Mouse (Mus musculus): ENCODE data around the gene Hook2. TPM values are rescaled to one million over a fixed set of nuclear protein-coding genes. Genes with fewer than 3 reads are reported as not detected.
A peak's percentile ranks its signal among the peaks of the same experiment; 100 is the strongest.

Gene Hook2
- total and polyA plus RNA-seq, 2 experiments from 2014 or later, result 1.9 to 3.5 TPM

DNA sequence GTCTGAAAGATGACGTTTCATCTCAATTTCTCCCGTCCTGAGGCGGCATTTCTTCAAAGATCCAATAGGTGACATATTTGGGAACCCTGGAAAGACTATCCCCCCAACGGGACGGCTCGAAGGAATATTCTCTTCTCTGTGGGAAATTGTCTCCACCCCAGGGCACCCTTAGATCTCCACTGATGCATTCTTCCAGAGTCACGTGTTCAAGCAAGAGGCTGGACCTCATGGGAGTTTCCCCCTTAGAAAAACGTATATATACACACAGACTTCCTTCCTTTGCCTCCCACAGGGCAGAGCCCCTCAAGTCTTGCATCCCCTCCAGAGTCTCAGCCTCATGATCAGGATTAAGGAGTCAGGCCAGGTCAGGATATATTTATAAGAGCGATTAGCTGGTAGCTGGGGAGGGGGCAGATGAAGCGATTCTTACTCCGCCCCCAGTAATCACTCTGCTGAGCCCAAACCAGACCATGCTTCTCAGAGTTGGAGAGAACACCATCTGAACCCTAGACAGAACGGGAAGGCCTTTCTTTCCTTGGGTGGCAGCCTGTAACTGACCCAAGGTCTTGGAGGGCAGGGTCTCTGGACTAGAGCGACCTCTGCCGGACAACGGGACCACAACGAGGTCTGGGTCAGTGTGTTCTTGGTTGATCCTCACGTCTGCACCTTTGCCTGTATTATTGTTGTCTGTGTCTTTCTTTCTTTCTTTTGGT, 43.7 kb upstream of the Hook2 start, which contains the start of gene Rtbdn:
Gene Rtbdn, plus strand, starts transcription at position 464 of the 713 bp plus-strand sequence.
- H3K9ac ChIP-seq (replicated peaks; ENCODE audit: low read depth, low read length), result no peak within 1 kb of the TSS
- peaks cover 73% of the 10 kb centered on the region for H3K27me3 ChIP-seq (ENCODE audit: control insufficient read depth, insufficient read depth, low read length)
- no peak for DNase-seq (ENCODE audit: low spot score)
- no peaks in the 10 kb centered on the region for H3K36me3 ChIP-seq (replicated peaks; ENCODE audit: control insufficient read depth, insufficient read depth, low read length)
- WGBS, result 12% methylated on average over 17 of the region's 17 CpGs
- H3K4me1 ChIP-seq (ENCODE audit: control insufficient read depth, insufficient read depth), result 0 out of 2 replicates have a peak, but pooled peaks cover 5% of the 10 kb centered on the region
- no peak within 1 kb of the TSS for H3K27ac ChIP-seq (ENCODE audit: low read depth)
- peak within 1 kb of the TSS; percentile 57 for H3K4me2 ChIP-seq (ENCODE audit: low read depth, low read length)
- H3K4me3 ChIP-seq (ENCODE audit: low read depth, low read length), result peak within 1 kb of the TSS; percentile 43
- TF ChIP-seq CTCF (IDR thresholded peaks at IDR 0.05; ENCODE audit: low read depth), result no peak; the same call in 1 of the 2 replicates
- no peak for TF ChIP-seq EP300 (IDR thresholded peaks at IDR 0.05; ENCODE audit: low read depth)
- no peak for ATAC-seq (ENCODE audit: insufficient read depth, low read depth)
- H3K9me3 ChIP-seq (replicated peaks; ENCODE audit: control insufficient read depth, low read length), result no peaks in the 10 kb centered on the region

- H3K4me2 ChIP-seq (ENCODE audit: low read depth, low read length), result no peak overlapping the region
- H3K9me3 ChIP-seq (replicated peaks; ENCODE audit: control insufficient read depth, low read length), result no peaks in the 10 kb centered on the region
- H3K27me3 ChIP-seq (ENCODE audit: control insufficient read depth, insufficient read depth, low read length), result peaks cover 76% of the 10 kb centered on the region
- ATAC-seq (ENCODE audit: insufficient read depth, low read depth), result peak; percentile 44; the same call in 1 of the 2 replicates
- 9% methylated on average over 9 of the region's 9 CpGs for WGBS
- no peaks in the 10 kb centered on the region for H3K36me3 ChIP-seq (replicated peaks; ENCODE audit: control insufficient read depth, insufficient read depth, low read length)
- H3K9ac ChIP-seq (replicated peaks; ENCODE audit: low read depth, low read length), result no peak overlapping the region
- no peak overlapping the region for H3K27ac ChIP-seq (ENCODE audit: low read depth)
- TF ChIP-seq CTCF (IDR thresholded peaks at IDR 0.05; ENCODE audit: low read depth), result no peak
- H3K4me3 ChIP-seq (ENCODE audit: low read depth, low read length), result no peak overlapping the region
- H3K4me1 ChIP-seq (ENCODE audit: control insufficient read depth, insufficient read depth), result 0 out of 2 replicates have a peak, but pooled peaks cover 5% of the 10 kb centered on the region
- DNase-seq (ENCODE audit: low spot score), result no peak
Observed at GRCm38 (mm10) chr8:84947241-84947545, 43.2 kb upstream of the Hook2 start.

DNA sequence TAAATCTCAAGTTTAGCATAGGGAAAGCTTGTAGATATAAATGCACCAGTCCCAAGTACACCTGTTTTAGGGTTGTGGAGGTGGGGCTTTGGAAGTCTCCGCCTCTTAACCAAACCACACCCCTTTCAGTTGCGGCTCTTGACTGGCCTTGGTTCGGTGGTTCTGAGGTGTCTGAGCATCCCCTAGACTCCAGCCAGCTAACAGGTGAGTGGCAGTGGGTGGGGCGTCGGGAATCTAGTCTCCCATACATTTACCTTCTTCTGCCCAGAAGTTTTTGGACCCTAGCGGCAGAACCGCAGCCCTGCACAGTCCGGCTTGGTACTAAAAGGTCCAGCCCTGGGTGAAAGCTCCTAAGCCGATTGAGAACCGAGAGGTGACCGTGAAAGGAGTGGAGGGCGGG, 40.6 kb upstream of the Hook2 start:
- WGBS, result 22% methylated on average over 12 of the region's 12 CpGs
- Histone ChIP-seq H3K9ac (replicated peaks; ENCODE audit: low read depth, low read length) (no peak overlapping the region), H3K36me3 (replicated peaks; ENCODE audit: control insufficient read depth, insufficient read depth, low read length) (no peaks in the 10 kb centered on the region), H3K4me3 (ENCODE audit: low read depth, low read length) (no peak overlapping the region), H3K27me3 (ENCODE audit: control insufficient read depth, insufficient read depth, low read length) (peaks cover 58% of the 10 kb centered on the region), H3K27ac (ENCODE audit: low read depth) (no peak overlapping the region), H3K4me2 (ENCODE audit: low read depth, low read length) (no peak overlapping the region), H3K9me3 (replicated peaks; ENCODE audit: control insufficient read depth, low read length) (no peaks in the 10 kb centered on the region), H3K4me1 (ENCODE audit: control insufficient read depth, insufficient read depth) (0 out of 2 replicates have a peak, but pooled peaks cover 5% of the 10 kb centered on the region)
- TF ChIP-seq CTCF (IDR thresholded peaks at IDR 0.05; ENCODE audit: low read depth) (no peak), EP300 (IDR thresholded peaks at IDR 0.05; ENCODE audit: low read depth) (no peak)
- no peak for DNase-seq (ENCODE audit: low spot score)
- ATAC-seq (ENCODE audit: insufficient read depth, low read depth), result no peak

GRCm38 (mm10) chr8:84952612-84953255, 37.7 kb upstream of the Hook2 start:
- Histone ChIP-seq H3K27me3 (ENCODE audit: control insufficient read depth, insufficient read depth, low read length) (peaks cover 30% of the 10 kb centered on the region; the same call in 1 of the 2 replicates), H3K9ac (replicated peaks; ENCODE audit: low read depth, low read length) (no peak overlapping the region), H3K27ac (ENCODE audit: low read depth) (no peak overlapping the region), H3K4me2 (ENCODE audit: low read depth, low read length) (peak overlapping the region; percentile 27), H3K4me3 (ENCODE audit: low read depth, low read length) (no peak overlapping the region), H3K4me1 (ENCODE audit: control insufficient read depth, insufficient read depth) (no peaks in the 10 kb centered on the region), H3K9me3 (replicated peaks; ENCODE audit: control insufficient read depth, low read length) (no peaks in the 10 kb centered on the region), H3K36me3 (replicated peaks; ENCODE audit: control insufficient read depth, insufficient read depth, low read length) (peaks cover 9% of the 10 kb centered on the region; the same call in 1 of the 2 replicates)
- no peak for ATAC-seq (ENCODE audit: insufficient read depth, low read depth)
- no peak for DNase-seq (ENCODE audit: low spot score)
- 6% methylated on average over 18 of the region's 18 CpGs for WGBS
- TF ChIP-seq EP300 (IDR thresholded peaks at IDR 0.05; ENCODE audit: low read depth) (no peak), CTCF (IDR thresholded peaks at IDR 0.05; ENCODE audit: low read depth) (no peak)

GRCm38 (mm10) chr8:84956768-84957167, 33.6 kb upstream of the Hook2 start:
- no peak overlapping the region for H3K27ac ChIP-seq (ENCODE audit: low read depth)
- no peaks in the 10 kb centered on the region for H3K4me1 ChIP-seq (ENCODE audit: control insufficient read depth, insufficient read depth)
- TF ChIP-seq CTCF (IDR thresholded peaks at IDR 0.05; ENCODE audit: low read depth) (peak; percentile 74), EP300 (IDR thresholded peaks at IDR 0.05; ENCODE audit: low read depth) (no peak)
- DNase-seq (ENCODE audit: low spot score), result peak; percentile 43
- H3K27me3 ChIP-seq (ENCODE audit: control insufficient read depth, insufficient read depth, low read length), result 0 out of 2 replicates have a peak, but pooled peaks cover 6% of the 10 kb centered on the region
- no peak for ATAC-seq (ENCODE audit: insufficient read depth, low read depth)
- 57% methylated on average over 2 of the region's 2 CpGs for WGBS
- H3K4me2 ChIP-seq (ENCODE audit: low read depth, low read length), result no peak overlapping the region
- no peak overlapping the region for H3K4me3 ChIP-seq (ENCODE audit: low read depth, low read length)
- peaks cover 13% of the 10 kb centered on the region; the same call in 1 of the 2 replicates for H3K36me3 ChIP-seq (replicated peaks; ENCODE audit: control insufficient read depth, insufficient read depth, low read length)
- no peaks in the 10 kb centered on the region for H3K9me3 ChIP-seq (replicated peaks; ENCODE audit: control insufficient read depth, low read length)
- H3K9ac ChIP-seq (replicated peaks; ENCODE audit: low read depth, low read length), result no peak overlapping the region

Measured in heart, postnatal 0 days (tissue).